Mouse (Mus musculus): ENCODE measurements at regions not wholly inside any gene's neighbourhood (a gene's known extent, or its start where the extent isn't known, plus 50 kb on each side); places are given as distances from the start of the nearest gene placed in this dataset.
A peak's percentile ranks its signal among the peaks of the same experiment; 100 is the strongest.

GRCm38 (mm10) chr9:115361191-115361590 lies 51.0 kb upstream of the Stt3b start:
- no peak for ATAC-seq (replicated peaks; ENCODE audit: insufficient number of reproducible peaks, insufficient read depth, low FRiP score, low read depth)
- H3K27ac ChIP-seq = no peak overlapping the region
- H3K4me1 ChIP-seq (replicated peaks) = peaks cover 2% of the 10 kb centered on the region; the same call in 1 of the 2 replicates
- H3K9ac ChIP-seq = no peak overlapping the region
- 58% methylated on average over 5 of the region's 5 CpGs for WGBS
- H3K4me2 ChIP-seq = no peak overlapping the region
- no peaks in the 10 kb centered on the region for H3K36me3 ChIP-seq
- H3K4me3 ChIP-seq = no peak overlapping the region
- no peaks in the 10 kb centered on the region for H3K9me3 ChIP-seq (replicated peaks)
- H3K27me3 ChIP-seq = no peaks in the 10 kb centered on the region

- 87% methylated on average over 11 of the region's 11 CpGs for WGBS
- Histone ChIP-seq H3K36me3 (no peaks in the 10 kb centered on the region), H3K4me2 (no peak overlapping the region), H3K9me3 (replicated peaks) (no peaks in the 10 kb centered on the region), H3K27ac (no peak overlapping the region), H3K4me3 (no peak overlapping the region), H3K27me3 (no peaks in the 10 kb centered on the region), H3K9ac (no peak overlapping the region), H3K4me1 (replicated peaks) (no peaks in the 10 kb centered on the region)
- no peak for ATAC-seq (replicated peaks; ENCODE audit: insufficient number of reproducible peaks, insufficient read depth, low FRiP score, low read depth)
Measured at GRCm38 (mm10) chr9:115361881-115362280, 51.7 kb upstream of the Stt3b start.

DNA sequence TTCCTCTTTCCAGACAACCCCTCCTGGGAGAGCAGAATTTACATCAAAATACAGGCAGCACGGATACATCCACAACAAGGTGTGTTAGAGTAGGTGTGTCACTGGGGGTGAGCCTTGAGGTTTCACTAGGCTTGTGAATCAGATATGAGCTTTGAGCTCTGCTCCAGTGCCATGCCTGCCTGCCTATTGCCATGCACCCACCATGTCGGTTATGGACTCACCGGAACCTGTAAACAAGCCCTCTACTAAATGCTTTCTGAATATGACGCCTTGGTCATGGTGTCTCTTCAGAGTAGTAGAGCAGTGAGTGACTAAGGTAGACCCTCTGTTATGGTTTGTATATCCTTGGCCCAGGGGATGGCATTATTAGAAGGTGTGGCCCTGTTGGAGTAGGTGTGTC lies 52.3 kb upstream of the Stt3b start:
- no peak for ATAC-seq (replicated peaks; ENCODE audit: insufficient number of reproducible peaks, insufficient read depth, low FRiP score, low read depth)
- Histone ChIP-seq H3K36me3 (no peaks in the 10 kb centered on the region), H3K4me3 (no peak overlapping the region), H3K27ac (no peak overlapping the region), H3K27me3 (no peaks in the 10 kb centered on the region), H3K9me3 (replicated peaks) (no peaks in the 10 kb centered on the region), H3K9ac (no peak overlapping the region), H3K4me2 (no peak overlapping the region), H3K4me1 (replicated peaks) (no peaks in the 10 kb centered on the region)
- WGBS = 86% methylated on average over 4 of the region's 4 CpGs

- no peak for ATAC-seq (replicated peaks; ENCODE audit: insufficient number of reproducible peaks, insufficient read depth, low FRiP score, low read depth)
- Histone ChIP-seq H3K4me3 (no peak overlapping the region), H3K36me3 (no peaks in the 10 kb centered on the region), H3K4me2 (no peak overlapping the region), H3K4me1 (replicated peaks) (no peaks in the 10 kb centered on the region), H3K9ac (no peak overlapping the region), H3K27me3 (no peaks in the 10 kb centered on the region), H3K9me3 (replicated peaks) (no peaks in the 10 kb centered on the region), H3K27ac (no peak overlapping the region)
- WGBS = 89% methylated on average over 16 of the region's 16 CpGs
Measured at GRCm38 (mm10) chr9:115364919-115365861, 55.0 kb upstream of the Stt3b start.

- 47% methylated on average over 3 of the region's 3 CpGs for WGBS
- H3K4me2 ChIP-seq = no peak overlapping the region
- no peaks in the 10 kb centered on the region for H3K27me3 ChIP-seq
- ATAC-seq (replicated peaks; ENCODE audit: insufficient number of reproducible peaks, insufficient read depth, low FRiP score, low read depth) = no peak
- H3K9ac ChIP-seq = no peak overlapping the region
- no peak overlapping the region for H3K4me3 ChIP-seq
- no peak overlapping the region for H3K27ac ChIP-seq
- H3K36me3 ChIP-seq = no peaks in the 10 kb centered on the region
- H3K4me1 ChIP-seq (replicated peaks) = no peaks in the 10 kb centered on the region
- H3K9me3 ChIP-seq (replicated peaks) = no peaks in the 10 kb centered on the region
Measured at GRCm38 (mm10) chr9:115367808-115368207, 57.6 kb upstream of the Stt3b start.

GRCm38 (mm10) chr9:115380276-115380675 lies 70.1 kb upstream of the Stt3b start:
- no peak overlapping the region for H3K4me2 ChIP-seq
- no peak for ATAC-seq (replicated peaks; ENCODE audit: insufficient number of reproducible peaks, insufficient read depth, low FRiP score, low read depth)
- H3K27me3 ChIP-seq = no peaks in the 10 kb centered on the region
- no peak overlapping the region for H3K4me3 ChIP-seq
- no peak overlapping the region for H3K9ac ChIP-seq
- H3K4me1 ChIP-seq (replicated peaks) = peaks cover 11% of the 10 kb centered on the region; the same call in 1 of the 2 replicates
- H3K9me3 ChIP-seq (replicated peaks) = no peaks in the 10 kb centered on the region
- H3K36me3 ChIP-seq = no peaks in the 10 kb centered on the region
- H3K27ac ChIP-seq = no peak overlapping the region
- WGBS = 74% methylated on average over 15 of the region's 15 CpGs

- Histone ChIP-seq H3K9ac (no peak overlapping the region), H3K36me3 (no peaks in the 10 kb centered on the region), H3K4me2 (no peak overlapping the region), H3K4me3 (no peak overlapping the region), H3K27me3 (no peaks in the 10 kb centered on the region), H3K4me1 (replicated peaks) (peaks cover 14% of the 10 kb centered on the region; the same call in 1 of the 2 replicates), H3K9me3 (replicated peaks) (no peaks in the 10 kb centered on the region), H3K27ac (no peak overlapping the region)
- no peak for ATAC-seq (replicated peaks; ENCODE audit: insufficient number of reproducible peaks, insufficient read depth, low FRiP score, low read depth)
- WGBS = 87% methylated on average over 12 of the region's 12 CpGs
Measured at GRCm38 (mm10) chr9:115382824-115383475, 72.7 kb upstream of the Stt3b start.

DNA sequence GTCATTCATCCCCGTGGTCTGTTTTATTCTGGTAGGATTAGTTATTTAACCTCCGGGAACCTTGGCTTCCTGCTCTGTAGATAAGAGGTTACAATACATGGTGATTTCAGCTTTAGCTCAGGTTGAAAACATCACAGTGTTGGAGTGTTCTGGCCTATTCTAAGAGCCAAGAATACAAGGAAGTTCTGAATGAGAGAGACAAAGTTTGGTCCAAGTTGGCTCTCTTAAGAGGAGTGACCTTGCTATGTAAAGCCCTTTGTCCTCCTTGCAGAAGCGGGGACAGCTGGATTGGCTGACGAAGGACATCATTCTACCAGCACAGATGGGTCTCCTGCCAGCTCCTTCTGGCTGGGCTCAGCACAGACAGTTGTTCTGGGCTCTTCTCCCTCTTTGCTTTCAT lies 73.7 kb upstream of the Stt3b start:
- Histone ChIP-seq H3K4me3 (no peak overlapping the region), H3K27ac (peak overlapping the region; percentile 53), H3K27me3 (no peaks in the 10 kb centered on the region), H3K9me3 (replicated peaks) (no peaks in the 10 kb centered on the region), H3K36me3 (no peaks in the 10 kb centered on the region), H3K9ac (no peak overlapping the region), H3K4me1 (replicated peaks) (peaks cover 14% of the 10 kb centered on the region; the same call in 1 of the 2 replicates), H3K4me2 (no peak overlapping the region)
- peak; percentile 79 for ATAC-seq (replicated peaks; ENCODE audit: insufficient number of reproducible peaks, insufficient read depth, low FRiP score, low read depth)
- WGBS = 20% methylated on average over 4 of the region's 4 CpGs

- Histone ChIP-seq H3K27ac (peak overlapping the region; percentile 53), H3K4me3 (no peak overlapping the region), H3K9me3 (replicated peaks) (no peaks in the 10 kb centered on the region), H3K9ac (no peak overlapping the region), H3K4me2 (no peak overlapping the region), H3K36me3 (no peaks in the 10 kb centered on the region), H3K4me1 (replicated peaks) (peaks cover 14% of the 10 kb centered on the region; the same call in 1 of the 2 replicates), H3K27me3 (no peaks in the 10 kb centered on the region)
- ATAC-seq (replicated peaks; ENCODE audit: insufficient number of reproducible peaks, insufficient read depth, low FRiP score, low read depth) = no peak
- WGBS = 63% methylated on average over 1 of the region's 1 CpGs
Measured at GRCm38 (mm10) chr9:115384345-115384744, 74.1 kb upstream of the Stt3b start.

DNA sequence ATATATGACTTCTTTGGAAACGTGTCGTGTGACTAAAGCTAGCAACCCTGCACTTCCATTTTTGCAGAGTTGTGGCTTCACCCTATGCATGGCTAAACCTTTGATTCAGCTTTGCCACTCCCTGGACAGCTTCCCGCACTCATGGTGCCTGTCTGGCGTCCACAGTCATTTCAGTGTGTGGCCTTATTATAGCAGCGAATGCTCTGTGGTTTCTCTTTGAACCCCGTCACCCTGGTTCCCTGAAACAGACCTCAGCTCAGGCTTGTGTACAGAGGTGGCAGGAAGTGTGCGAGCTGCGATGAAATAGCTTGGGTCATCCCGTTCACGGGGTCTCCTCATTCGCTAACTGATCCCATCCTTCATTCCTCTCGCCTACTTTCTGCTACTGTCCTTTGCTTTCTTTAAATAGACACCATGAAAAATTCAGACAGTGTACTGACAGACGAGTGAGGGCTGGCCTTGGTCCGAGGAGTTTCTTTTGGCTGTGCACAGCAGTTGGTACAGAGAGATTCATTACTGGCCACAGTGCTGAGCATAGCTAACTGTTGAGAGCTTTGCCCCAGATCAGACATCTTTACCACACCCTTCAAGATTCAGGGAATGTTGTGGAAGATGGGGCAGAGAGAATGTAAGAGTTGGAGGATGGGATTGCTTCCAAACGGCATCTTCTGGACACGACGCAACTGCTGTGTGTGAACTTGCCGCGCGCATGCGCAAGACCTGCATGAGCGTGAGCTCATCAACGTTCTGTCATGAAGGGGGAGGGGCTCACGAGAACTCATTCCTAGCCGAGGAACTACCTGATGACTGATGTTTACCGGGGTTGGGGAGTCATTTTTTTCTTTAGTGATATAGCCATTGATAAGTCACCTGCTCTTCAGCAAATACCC lies 77.5 kb upstream of the Stt3b start:
- Histone ChIP-seq H3K4me2 (peak overlapping the region; percentile 16; the same call in 1 of the 2 replicates), H3K27me3 (no peaks in the 10 kb centered on the region), H3K9me3 (replicated peaks) (no peaks in the 10 kb centered on the region), H3K4me1 (replicated peaks) (peaks cover 32% of the 10 kb centered on the region), H3K4me3 (no peak overlapping the region), H3K36me3 (no peaks in the 10 kb centered on the region), H3K27ac (no peak overlapping the region), H3K9ac (no peak overlapping the region)
- no peak for ATAC-seq (replicated peaks; ENCODE audit: insufficient number of reproducible peaks, insufficient read depth, low FRiP score, low read depth)
- WGBS = 67% methylated on average over 26 of the region's 26 CpGs

DNA sequence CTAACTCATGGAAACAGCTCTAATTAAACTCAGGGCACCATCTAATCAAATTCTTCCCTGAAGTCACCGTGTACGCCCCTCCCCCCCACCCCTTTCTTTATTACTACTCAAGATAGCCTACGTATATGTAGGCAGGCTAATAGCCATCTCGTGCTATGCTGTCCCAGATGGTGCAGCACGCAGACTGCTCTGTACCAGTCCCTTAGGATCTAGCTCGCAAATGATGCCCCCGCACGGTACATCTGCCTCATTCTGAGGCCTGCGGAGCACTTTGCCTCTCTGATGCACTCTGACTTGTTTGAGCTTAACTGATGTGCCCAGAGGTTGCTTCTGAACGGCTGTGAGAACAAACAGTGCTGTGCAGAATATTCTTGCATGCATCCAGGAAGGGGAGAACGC lies 78.1 kb upstream of the Stt3b start:
- no peak overlapping the region for H3K27ac ChIP-seq

More for the DNA sequence above, 78.1 kb upstream of the Stt3b start:
- H3K4me3 ChIP-seq = no peak overlapping the region
- H3K9me3 ChIP-seq (replicated peaks) = no peaks in the 10 kb centered on the region
- ATAC-seq (replicated peaks; ENCODE audit: insufficient number of reproducible peaks, insufficient read depth, low FRiP score, low read depth) = no peak
- H3K4me2 ChIP-seq = no peak overlapping the region
- H3K36me3 ChIP-seq = no peaks in the 10 kb centered on the region
- H3K27me3 ChIP-seq = no peaks in the 10 kb centered on the region
- peaks cover 32% of the 10 kb centered on the region for H3K4me1 ChIP-seq (replicated peaks)
- no peak overlapping the region for H3K9ac ChIP-seq
- WGBS = 91% methylated on average over 11 of the region's 11 CpGs
